Mouse (Mus musculus) liver, embryonic 12.5 days (tissue): ENCODE data around the gene Eif4ebp2. TPM values are rescaled to one million over a fixed set of nuclear protein-coding genes. Genes with fewer than 3 reads are reported as not detected.

Experiments used
- ATAC-seq: fragments of 200-750 bp; cut with Nextera tagmentation; 2 replicates; pipeline ENCODE4 v1.8.0; 2017; ENCODE audit warnings: moderate number of reproducible peaks, mild to moderate bottlenecking, moderate library complexity
- H3K27ac ChIP-seq: fragments of 300-500 bp; sonication (generic); 2 replicates; pipeline ENCODE4 v1.5.1; 2016; ENCODE audit warnings: mild to moderate bottlenecking
- H3K27me3 ChIP-seq: fragments of 300-500 bp; sonication (generic); replicated peaks from 2 replicates; pipeline ENCODE4 v1.6.1; 2016; ENCODE audit warnings: mild to moderate bottlenecking, moderate library complexity
- H3K36me3 ChIP-seq: fragments of 300-500 bp; sonication (generic); 2 replicates; pipeline ENCODE4 v1.6.1; 2016; ENCODE audit warnings: mild to moderate bottlenecking, moderate library complexity
- H3K4me1 ChIP-seq: fragments of 300-500 bp; sonication (generic); 2 replicates; pipeline ENCODE4 v1.6.1; 2016
- H3K4me2 ChIP-seq: fragments of 300-500 bp; sonication (generic); 2 replicates; pipeline ENCODE4 v1.6.1; 2016; ENCODE audit warnings: mild to moderate bottlenecking, moderate library complexity
- H3K4me3 ChIP-seq: fragments of 300-500 bp; sonication (generic); 2 replicates; pipeline ENCODE4 v1.5.1; 2016; ENCODE audit warnings: mild to moderate bottlenecking, moderate library complexity
- H3K9ac ChIP-seq: fragments of 300-500 bp; sonication (generic); 2 replicates; pipeline ENCODE4 v1.6.1; 2016; ENCODE audit warnings: mild to moderate bottlenecking, moderate library complexity
- H3K9me3 ChIP-seq: fragments of 300-500 bp; sonication (generic); replicated peaks from 2 replicates; pipeline ENCODE4 v1.6.1; 2016; ENCODE audit warnings: mild to moderate bottlenecking, moderate library complexity
- WGBS: fragments of 180-500 bp; shearing (Covaris S2); methylation state at CpG from one replicate; pipeline ENCODE4 v1.1.7; 2016; ENCODE audit not compliant: insufficient replicate concordance; 5-methylcytosine and 5-hydroxymethylcytosine counted together
- polyA plus RNA-seq: library from polyadenylated mRNA; unstranded; fragments of >200 nt; fragmentation: Nextera tagmentation; extraction: Ambion mirVana; gene quantifications from 2 replicates; pipeline ENCODE4 v1.2.1, GENCODE M21; 2016

Eif4ebp2 gene
- polyA plus RNA-seq, 1 experiment from 2014 or later, result 57.6 TPM

GRCm38 (mm10) chr10:61480488-61480887 is 28.0 kb upstream of the Eif4ebp2 start:
- 35% methylated on average over 1 of the region's 1 CpGs for WGBS
- no peak for ATAC-seq
- Histone ChIP-seq H3K27me3 (no peaks in the 10 kb centered on the region), H3K9ac (no peak overlapping the region), H3K27ac (no peak overlapping the region), H3K9me3 (no peaks in the 10 kb centered on the region), H3K4me1 (peaks cover 37% of the 10 kb centered on the region), H3K4me3 (no peak overlapping the region), H3K4me2 (no peak overlapping the region), H3K36me3 (no peaks in the 10 kb centered on the region)

GRCm38 (mm10) chr10:61479927-61480326 is 27.5 kb upstream of the Eif4ebp2 start:
- no peaks in the 10 kb centered on the region for H3K9me3 ChIP-seq
- no peak for ATAC-seq
- no peaks in the 10 kb centered on the region for H3K36me3 ChIP-seq
- no peak overlapping the region for H3K4me3 ChIP-seq
- H3K4me1 ChIP-seq, result peaks cover 41% of the 10 kb centered on the region
- no peak overlapping the region for H3K4me2 ChIP-seq
- H3K27me3 ChIP-seq, result no peaks in the 10 kb centered on the region
- no peak overlapping the region for H3K27ac ChIP-seq
- 73% methylated on average over 4 of the region's 4 CpGs for WGBS
- no peak overlapping the region for H3K9ac ChIP-seq

GRCm38 (mm10) chr10:61479461-61479860 is 27.0 kb upstream of the Eif4ebp2 start:
- Histone ChIP-seq H3K9ac (no peak overlapping the region), H3K27ac (no peak overlapping the region), H3K9me3 (no peaks in the 10 kb centered on the region), H3K4me1 (peaks cover 40% of the 10 kb centered on the region), H3K4me2 (no peak overlapping the region), H3K36me3 (no peaks in the 10 kb centered on the region), H3K27me3 (no peaks in the 10 kb centered on the region), H3K4me3 (no peak overlapping the region)
- no peak for ATAC-seq
- 80% methylated on average over 10 of the region's 10 CpGs for WGBS

- Histone ChIP-seq H3K27me3 (no peaks in the 10 kb centered on the region), H3K27ac (peak overlapping the region; percentile 93), H3K36me3 (no peaks in the 10 kb centered on the region), H3K9ac (peak overlapping the region; percentile 80), H3K4me3 (peak overlapping the region; percentile 75), H3K9me3 (no peaks in the 10 kb centered on the region), H3K4me1 (peaks cover 37% of the 10 kb centered on the region), H3K4me2 (peak overlapping the region; percentile 99)
- WGBS, result 4% methylated on average over 15 of the region's 15 CpGs
- no peak for ATAC-seq
Observed at GRCm38 (mm10) chr10:61476440-61477165, 24.1 kb upstream of the Eif4ebp2 start.

GRCm38 (mm10) chr10:61475594-61476439 is 23.4 kb upstream of the Eif4ebp2 start, which contains the start of gene Lrrc20:
Gene Lrrc20 (plus strand): TSS chr10:61475801.
- no peaks in the 10 kb centered on the region for H3K27me3 ChIP-seq
- under 1% methylated on average over 70 of the region's 70 CpGs for WGBS
- peak; percentile 97 for ATAC-seq
- H3K4me2 ChIP-seq, result peak within 1 kb of the TSS; percentile 99
- H3K9me3 ChIP-seq, result no peaks in the 10 kb centered on the region
- peak within 1 kb of the TSS; percentile 93 for H3K27ac ChIP-seq
- no peaks in the 10 kb centered on the region for H3K36me3 ChIP-seq
- H3K9ac ChIP-seq, result peak within 1 kb of the TSS; percentile 80
- peaks cover 37% of the 10 kb centered on the region for H3K4me1 ChIP-seq
- peak within 1 kb of the TSS; percentile 75 for H3K4me3 ChIP-seq

GRCm38 (mm10) chr10:61474344-61474743 is 21.9 kb upstream of the Eif4ebp2 start:
- 33% methylated on average over 1 of the region's 1 CpGs for WGBS

GRCm38 (mm10) chr10:61473640-61474039 is 21.2 kb upstream of the Eif4ebp2 start:
- no peak overlapping the region for H3K4me3 ChIP-seq
- no peaks in the 10 kb centered on the region for H3K27me3 ChIP-seq
- H3K4me2 ChIP-seq, result no peak overlapping the region
- 80% methylated on average over 3 of the region's 3 CpGs for whole genome bisulfite sequencing
- H3K9me3 ChIP-seq, result no peaks in the 10 kb centered on the region
- peaks cover 32% of the 10 kb centered on the region for H3K4me1 ChIP-seq
- H3K27ac ChIP-seq, result no peak overlapping the region
- ATAC-seq, result no peak
- no peak overlapping the region for H3K9ac ChIP-seq
- H3K36me3 ChIP-seq, result no peaks in the 10 kb centered on the region

More at GRCm38 (mm10) chr10:61474344-61474743, 21.9 kb upstream of the Eif4ebp2 start:
- H3K4me3 ChIP-seq, result no peak overlapping the region
- no peak overlapping the region for H3K4me2 ChIP-seq
- no peak overlapping the region for H3K9ac ChIP-seq
- H3K36me3 ChIP-seq, result no peaks in the 10 kb centered on the region
- ATAC-seq, result no peak
- H3K9me3 ChIP-seq, result no peaks in the 10 kb centered on the region
- peaks cover 31% of the 10 kb centered on the region for H3K4me1 ChIP-seq
- no peaks in the 10 kb centered on the region for H3K27me3 ChIP-seq
- H3K27ac ChIP-seq, result no peak overlapping the region

- no peak overlapping the region for H3K4me3 ChIP-seq
- WGBS, result 43% methylated on average over 7 of the region's 7 CpGs
Observed at GRCm38 (mm10) chr10:61468900-61469299, 16.4 kb upstream of the Eif4ebp2 start.

GRCm38 (mm10) chr10:61466873-61467272 is 14.4 kb upstream of the Eif4ebp2 start:
- H3K27me3 ChIP-seq, result 0 out of 2 replicates have a peak, but pooled peaks cover 3% of the 10 kb centered on the region
- no peak for ATAC-seq
- H3K9me3 ChIP-seq, result no peaks in the 10 kb centered on the region
- no peak overlapping the region for H3K27ac ChIP-seq
- 26% methylated on average over 5 of the region's 5 CpGs for WGBS
- no peaks in the 10 kb centered on the region for H3K36me3 ChIP-seq
- H3K4me3 ChIP-seq, result no peak overlapping the region
- H3K4me2 ChIP-seq, result no peak overlapping the region
- peaks cover 36% of the 10 kb centered on the region for H3K4me1 ChIP-seq
- no peak overlapping the region for H3K9ac ChIP-seq

More at GRCm38 (mm10) chr10:61468900-61469299, 16.4 kb upstream of the Eif4ebp2 start:
- H3K9ac ChIP-seq, result no peak overlapping the region
- no peak overlapping the region for H3K27ac ChIP-seq
- no peaks in the 10 kb centered on the region for H3K9me3 ChIP-seq
- H3K4me1 ChIP-seq, result peaks cover 36% of the 10 kb centered on the region
- no peak overlapping the region for H3K4me2 ChIP-seq
- no peaks in the 10 kb centered on the region for H3K36me3 ChIP-seq
- no peak for ATAC-seq
- 0 out of 2 replicates have a peak, but pooled peaks cover 3% of the 10 kb centered on the region for H3K27me3 ChIP-seq

- Histone ChIP-seq H3K27ac (no peak overlapping the region), H3K9ac (no peak overlapping the region), H3K27me3 (0 out of 2 replicates have a peak, but pooled peaks cover 3% of the 10 kb centered on the region), H3K4me2 (peak overlapping the region; percentile 16), H3K4me3 (no peak overlapping the region), H3K9me3 (no peaks in the 10 kb centered on the region), H3K36me3 (no peaks in the 10 kb centered on the region), H3K4me1 (peaks cover 36% of the 10 kb centered on the region)
- WGBS, result 40% methylated on average over 8 of the region's 8 CpGs
- ATAC-seq, result no peak
Observed at GRCm38 (mm10) chr10:61466242-61466641, 13.8 kb upstream of the Eif4ebp2 start.

GRCm38 (mm10) chr10:61465009-61465408 is 12.5 kb upstream of the Eif4ebp2 start:
- no peak overlapping the region for H3K4me3 ChIP-seq
- no peaks in the 10 kb centered on the region for H3K36me3 ChIP-seq
- H3K9ac ChIP-seq, result no peak overlapping the region
- 0 out of 2 replicates have a peak, but pooled peaks cover 3% of the 10 kb centered on the region for H3K27me3 ChIP-seq
- H3K4me1 ChIP-seq, result peaks cover 43% of the 10 kb centered on the region
- peak; percentile 83 for ATAC-seq
- peak overlapping the region; percentile 53; the same call in 1 of the 2 replicates for H3K27ac ChIP-seq
- no peaks in the 10 kb centered on the region for H3K9me3 ChIP-seq
- H3K4me2 ChIP-seq, result no peak overlapping the region
- WGBS, result 50% methylated on average over 4 of the region's 4 CpGs

- Histone ChIP-seq H3K27ac (no peak overlapping the region), H3K9ac (no peak overlapping the region)
Observed at GRCm38 (mm10) chr10:61457182-61457581, 4.7 kb upstream of the Eif4ebp2 start.

More at GRCm38 (mm10) chr10:61457182-61457581, 4.7 kb upstream of the Eif4ebp2 start:
- WGBS, result 65% methylated on average over 3 of the region's 3 CpGs
- no peaks in the 10 kb centered on the region for H3K36me3 ChIP-seq
- H3K9me3 ChIP-seq, result no peaks in the 10 kb centered on the region
- no peak overlapping the region for H3K4me3 ChIP-seq
- no peaks in the 10 kb centered on the region for H3K27me3 ChIP-seq
- ATAC-seq, result no peak
- peaks cover 13% of the 10 kb centered on the region for H3K4me1 ChIP-seq
- no peak overlapping the region for H3K4me2 ChIP-seq
